Mouse (Mus musculus): Measurements from ENCODE around the gene Clk1. TPM values are rescaled to one million over a fixed set of nuclear protein-coding genes. Genes with fewer than 3 reads are reported as not detected.

The Clk1 gene
- polyA plus RNA-seq (2012; rRNA removed; ENCODE audit: low replicate concordance): 77.8 and 84.2 TPM in 2 replicates

DNA sequence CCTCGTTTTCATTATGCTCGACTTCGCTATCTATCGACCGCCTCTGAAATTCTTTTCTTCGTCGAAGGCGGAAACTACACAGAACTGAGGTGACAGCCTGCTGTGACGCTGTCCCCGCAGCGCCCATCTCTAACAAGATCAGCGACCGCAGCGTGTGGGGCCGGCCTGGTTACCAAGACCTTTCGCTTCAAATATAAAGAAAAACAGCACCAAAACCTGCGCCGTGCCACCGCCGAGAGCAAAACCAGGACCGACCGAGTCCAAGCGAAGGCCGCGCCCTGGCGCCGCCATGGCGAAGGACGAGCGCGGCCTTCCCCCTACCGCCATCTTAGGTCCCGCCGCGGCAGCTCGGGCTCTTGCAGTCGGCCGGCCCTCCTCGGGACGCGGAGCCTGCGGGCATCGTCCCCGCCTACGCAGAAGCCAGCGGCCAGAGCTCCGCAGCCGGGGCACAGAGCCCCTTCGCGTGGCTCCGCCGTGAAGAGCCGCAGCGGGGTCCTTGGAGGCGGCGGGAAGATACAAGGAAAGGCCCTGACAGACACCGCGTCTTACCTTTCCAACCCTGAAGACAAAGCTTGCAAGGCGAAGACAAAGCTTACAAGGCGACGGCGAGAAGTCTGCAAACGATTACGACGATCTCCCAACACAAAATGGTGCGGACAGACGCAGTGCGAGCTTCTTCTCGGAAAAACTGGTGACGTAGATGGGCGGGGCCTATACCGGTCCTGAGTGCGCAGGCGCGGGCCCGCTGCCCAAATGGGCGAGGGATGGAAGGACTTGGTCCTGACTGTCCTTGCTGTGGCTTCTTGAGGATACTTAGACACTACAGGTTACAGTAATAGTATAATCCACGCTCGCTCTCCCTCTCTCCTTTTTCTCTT lies at the start of gene Clk1:
TSS of gene Clk1 (minus strand) at position 696 of the 878 bp plus-strand sequence.

DNA sequence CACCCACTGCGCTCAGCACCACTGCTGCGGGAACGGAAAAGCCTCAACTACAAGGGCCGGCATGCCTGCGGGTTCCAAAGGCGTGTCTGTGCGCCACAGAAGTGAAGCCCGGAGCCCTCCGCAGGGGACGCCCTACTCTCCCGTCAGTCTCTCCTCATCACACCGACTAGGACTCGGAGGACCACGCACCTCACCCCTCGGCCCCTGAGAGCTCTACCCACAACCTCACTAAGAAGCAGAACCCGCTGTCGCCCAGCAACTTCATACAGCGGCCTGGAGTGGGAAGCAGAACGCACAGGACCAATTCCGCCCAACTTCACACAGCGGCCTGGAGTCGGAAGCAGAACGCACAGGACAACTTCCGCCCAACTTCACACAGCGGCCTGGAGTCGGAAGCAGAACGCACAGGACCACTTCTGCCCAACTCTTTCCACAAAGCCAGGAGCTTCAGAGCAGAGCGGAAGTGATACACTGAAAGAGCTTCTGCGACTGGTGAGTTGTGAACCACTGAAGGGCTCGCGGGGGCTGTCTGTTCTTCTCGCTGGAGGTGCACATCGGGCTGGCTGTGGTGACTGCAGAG lies 21.4 kb upstream of the Clk1 start, which contains the start of the genes Nif3l1 and Ppil3:
TSS of gene Nif3l1 (plus strand) at position 9 of the 580 bp plus-strand sequence.
TSS of gene Ppil3 (minus strand) at position 344 of the 580 bp plus-strand sequence.

DNA sequence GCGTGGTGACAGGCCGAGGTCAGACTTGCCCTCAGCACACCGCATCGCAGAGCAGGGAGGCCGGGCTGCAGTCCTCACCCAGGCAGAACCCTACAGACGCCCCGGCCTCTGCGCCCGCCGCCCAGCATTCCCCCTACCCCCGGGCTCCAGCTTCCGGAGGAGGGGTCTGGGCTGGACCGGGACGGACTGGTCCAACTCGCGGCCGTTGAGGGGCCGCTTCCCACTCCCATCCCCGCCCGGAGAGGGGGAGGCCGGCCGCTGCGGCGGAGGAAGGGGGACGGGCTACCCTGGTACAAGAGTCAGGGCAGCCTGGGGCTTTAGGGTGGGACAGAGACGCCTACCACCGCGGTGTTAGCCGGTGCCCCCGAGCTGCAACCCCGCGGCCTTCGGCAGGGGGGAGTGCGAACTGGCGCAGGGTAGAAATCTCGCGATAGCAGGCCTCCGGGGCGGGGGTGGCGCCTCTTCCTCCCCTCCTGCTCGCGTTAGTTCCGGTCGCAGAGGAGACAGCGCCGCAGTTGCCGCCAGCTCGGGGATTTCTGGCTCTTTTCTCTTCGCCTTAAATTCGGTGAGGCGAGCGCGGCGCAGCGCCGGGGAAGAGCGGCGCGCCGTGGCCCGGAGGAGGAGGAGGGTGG lies 31.1 kb downstream of the Clk1 start, which contains the start of gene Bzw1:
TSS of gene Bzw1 (plus strand) at position 247 of the 632 bp plus-strand sequence.

Other genes with a start within 250 kb of the Clk1 start
- 0.26 TPM in 1 of 2 replicates, not detected in the other for gene Aox4, start 213.7 kb downstream of the Clk1 start, polyA plus RNA-seq (2012; rRNA removed; ENCODE audit: low replicate concordance)
- gene Aox2, start 145.7 kb downstream of the Clk1 start, polyA plus RNA-seq (2012; rRNA removed; ENCODE audit: low replicate concordance): 0.03 TPM in 1 of 2 replicates, not detected in the other
- 34.3 and 43.2 TPM in 2 replicates for gene Bzw1, start 31.2 kb downstream of the Clk1 start, polyA plus RNA-seq (2012; rRNA removed; ENCODE audit: low replicate concordance)
- gene Nif3l1, start 21.1 kb upstream of the Clk1 start, polyA plus RNA-seq (2012; rRNA removed; ENCODE audit: low replicate concordance): 22.8 and 31.4 TPM in 2 replicates
- 21.9 and 22.9 TPM in 2 replicates for gene Ppil3, start 21.4 kb upstream of the Clk1 start, polyA plus RNA-seq (2012; rRNA removed; ENCODE audit: low replicate concordance)
- gene Orc2, start 81.0 kb upstream of the Clk1 start, polyA plus RNA-seq (2012; rRNA removed; ENCODE audit: low replicate concordance): 12.2 and 14.9 TPM in 2 replicates
- gene Fam126b, start 162.3 kb upstream of the Clk1 start, polyA plus RNA-seq (2012; rRNA removed; ENCODE audit: low replicate concordance): 5.7 and 9.1 TPM in 2 replicates
- 93.7 and 198 TPM in 2 replicates for gene Ndufb3, start 162.3 kb upstream of the Clk1 start, polyA plus RNA-seq (2012; rRNA removed; ENCODE audit: low replicate concordance)

Data from subcutaneous adipose tissue, adult 2 months (tissue).